Mouse (Mus musculus): ENCODE data around the gene Slamf8. TPM values are rescaled to one million over a fixed set of nuclear protein-coding genes. Genes with fewer than 3 reads are reported as not detected.

Gene Slamf8
- polyA plus RNA-seq (2015; fragmentation: Nextera tagmentation; extraction: Ambion mirVana): 0.39 and 0.45 TPM in 2 replicates

DNA sequence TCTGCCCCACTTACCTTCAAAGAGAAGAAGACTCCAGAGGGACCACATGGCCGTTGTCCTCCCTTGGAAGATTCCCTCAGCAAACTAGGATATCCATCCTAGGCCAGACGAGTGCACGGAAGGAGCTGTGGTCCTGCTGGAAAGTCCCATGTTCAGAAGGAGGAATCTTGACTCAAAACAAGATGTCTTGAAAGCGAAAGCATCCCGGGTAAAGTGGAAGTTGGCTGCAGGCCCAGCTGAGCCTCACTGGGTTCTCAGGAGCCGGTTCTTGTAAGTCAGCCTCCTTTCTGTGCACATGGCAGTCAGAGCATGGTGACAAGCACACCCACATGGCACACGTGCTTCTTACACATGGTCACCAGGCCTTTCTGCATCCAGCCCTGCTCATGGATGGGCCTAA, at the start of gene Slamf8:
Gene Slamf8, minus strand, starts transcription at position 184 of the 400 bp plus-strand sequence.
- WGBS: 66% methylated on average over 7 of the region's 7 CpGs
- Histone ChIP-seq H3K9ac (ENCODE audit: low read length) (no peak within 1 kb of the TSS), H3K36me3 (ENCODE audit: control insufficient read depth, insufficient read depth, low read length) (no peaks in the 10 kb centered on the region), H3K4me3 (replicated peaks; ENCODE audit: low read length) (no peak within 1 kb of the TSS), H3K4me1 (ENCODE audit: control insufficient read depth, insufficient read depth, low read length) (peaks cover 1% of the 10 kb centered on the region; the same call in 1 of the 2 replicates), H3K4me2 (ENCODE audit: low read depth, low read length) (no peak within 1 kb of the TSS), H3K9me3 (replicated peaks; ENCODE audit: control insufficient read depth, low read length) (no peaks in the 10 kb centered on the region), H3K27me3 (ENCODE audit: control insufficient read depth, insufficient read depth, low read length) (no peaks in the 10 kb centered on the region), H3K27ac (ENCODE audit: low read length) (no peak within 1 kb of the TSS)
- no peak for ATAC-seq (ENCODE audit: insufficient read depth, low FRiP score)

DNA sequence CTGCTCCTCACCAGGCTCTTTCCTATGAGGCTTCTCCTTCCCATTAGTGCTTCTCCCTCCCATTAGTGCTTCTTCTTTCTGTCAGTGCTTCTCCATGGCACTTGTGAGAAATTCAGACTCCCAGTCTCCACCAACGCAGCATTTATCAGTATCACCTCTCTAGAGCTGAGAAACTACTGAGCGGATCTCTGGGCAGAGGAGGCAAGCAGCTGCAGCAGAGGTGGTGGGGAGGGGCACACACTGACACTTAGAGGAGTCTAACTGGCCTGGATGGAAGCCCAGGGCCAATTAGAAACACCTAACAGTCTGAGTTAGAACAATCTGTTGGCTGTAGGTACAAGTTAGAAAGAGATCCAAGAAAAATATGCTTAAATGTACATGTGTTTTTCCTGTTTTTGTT, 48.4 kb upstream of the Slamf8 start:
- 53% methylated on average over 2 of the region's 2 CpGs for WGBS
- Histone ChIP-seq H3K27me3 (ENCODE audit: control insufficient read depth, insufficient read depth, low read length) (no peaks in the 10 kb centered on the region), H3K9ac (ENCODE audit: low read length) (no peak overlapping the region), H3K9me3 (replicated peaks; ENCODE audit: control insufficient read depth, low read length) (no peaks in the 10 kb centered on the region), H3K36me3 (ENCODE audit: control insufficient read depth, insufficient read depth, low read length) (no peaks in the 10 kb centered on the region), H3K27ac (ENCODE audit: low read length) (no peak overlapping the region), H3K4me1 (ENCODE audit: control insufficient read depth, insufficient read depth, low read length) (no peaks in the 10 kb centered on the region), H3K4me2 (ENCODE audit: low read depth, low read length) (no peak overlapping the region), H3K4me3 (replicated peaks; ENCODE audit: low read length) (no peak overlapping the region)
- no peak for ATAC-seq (ENCODE audit: insufficient read depth, low FRiP score)

DNA sequence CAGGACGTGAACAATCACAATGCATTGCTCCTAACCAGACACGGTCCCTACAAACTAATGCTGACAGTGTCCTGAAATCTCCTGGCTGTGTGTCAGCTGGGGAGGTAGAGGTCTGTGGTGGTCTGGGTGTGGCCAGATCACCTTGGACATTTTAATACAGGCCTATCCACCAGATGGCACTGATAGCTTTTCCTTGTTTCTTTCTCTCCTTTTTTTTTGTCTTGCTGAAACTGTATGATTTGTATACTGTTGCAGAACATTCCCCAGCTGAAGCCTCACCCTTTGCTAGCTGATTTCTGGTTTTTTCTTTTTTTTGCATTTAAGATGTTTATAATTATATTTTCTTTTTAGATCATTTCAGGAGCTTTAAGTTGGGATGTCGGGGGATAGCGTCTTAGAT, 47.4 kb upstream of the Slamf8 start:
- Histone ChIP-seq H3K27ac (ENCODE audit: low read length) (no peak overlapping the region), H3K27me3 (ENCODE audit: control insufficient read depth, insufficient read depth, low read length) (no peaks in the 10 kb centered on the region), H3K4me2 (ENCODE audit: low read depth, low read length) (no peak overlapping the region), H3K4me3 (replicated peaks; ENCODE audit: low read length) (no peak overlapping the region), H3K9me3 (replicated peaks; ENCODE audit: control insufficient read depth, low read length) (no peaks in the 10 kb centered on the region), H3K9ac (ENCODE audit: low read length) (no peak overlapping the region), H3K36me3 (ENCODE audit: control insufficient read depth, insufficient read depth, low read length) (no peaks in the 10 kb centered on the region), H3K4me1 (ENCODE audit: control insufficient read depth, insufficient read depth, low read length) (no peaks in the 10 kb centered on the region)
- no peak for ATAC-seq (ENCODE audit: insufficient read depth, low FRiP score)
- 59% methylated on average over 4 of the region's 4 CpGs for WGBS

DNA sequence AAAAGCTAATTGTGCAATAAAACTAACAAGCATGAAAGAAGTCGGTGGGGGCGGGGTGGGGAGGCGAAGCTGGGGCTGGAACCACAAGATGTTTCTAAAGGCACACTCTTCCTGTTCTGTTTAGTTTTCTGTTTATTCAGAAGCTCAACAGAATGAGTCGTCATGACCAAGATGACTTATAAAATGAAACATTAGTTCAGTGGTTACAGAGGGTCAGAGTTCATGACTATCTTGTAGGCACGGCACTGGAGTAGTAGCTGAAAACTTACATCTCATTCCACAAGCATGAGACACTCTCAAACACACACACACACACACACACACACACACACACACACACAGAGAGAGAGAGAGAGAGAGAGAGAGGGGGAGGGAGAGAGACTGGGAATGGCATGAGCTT, 45.9 kb upstream of the Slamf8 start:
- Histone ChIP-seq H3K36me3 (ENCODE audit: control insufficient read depth, insufficient read depth, low read length) (no peaks in the 10 kb centered on the region), H3K27ac (ENCODE audit: low read length) (no peak overlapping the region), H3K27me3 (ENCODE audit: control insufficient read depth, insufficient read depth, low read length) (no peaks in the 10 kb centered on the region), H3K4me2 (ENCODE audit: low read depth, low read length) (no peak overlapping the region), H3K9ac (ENCODE audit: low read length) (no peak overlapping the region), H3K9me3 (replicated peaks; ENCODE audit: control insufficient read depth, low read length) (no peaks in the 10 kb centered on the region), H3K4me3 (replicated peaks; ENCODE audit: low read length) (no peak overlapping the region), H3K4me1 (ENCODE audit: control insufficient read depth, insufficient read depth, low read length) (no peaks in the 10 kb centered on the region)
- WGBS: 80% methylated on average over 5 of the region's 5 CpGs
- ATAC-seq (ENCODE audit: insufficient read depth, low FRiP score): no peak

DNA sequence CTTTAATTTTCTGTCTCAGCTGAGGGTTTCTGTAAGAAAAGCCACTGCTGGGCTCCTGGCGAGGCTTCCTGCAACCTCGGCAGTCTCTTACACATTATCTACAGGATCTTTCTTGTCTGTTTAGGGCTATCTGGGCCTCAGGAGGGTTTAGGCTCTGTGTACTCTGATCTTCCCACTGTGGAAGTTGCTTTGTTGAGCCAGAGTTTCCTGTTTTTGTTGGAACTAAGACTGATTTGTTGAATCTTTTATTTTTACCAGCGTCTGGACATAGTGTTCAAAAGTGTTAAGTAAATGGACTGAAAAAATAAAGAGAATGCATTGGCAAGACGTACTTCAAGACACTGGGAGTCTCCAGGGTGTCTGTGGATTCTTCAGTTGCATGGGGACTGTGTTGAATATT, 44.9 kb upstream of the Slamf8 start:
- Histone ChIP-seq H3K9ac (ENCODE audit: low read length) (no peak overlapping the region; the same call in 1 of the 2 replicates), H3K4me2 (ENCODE audit: low read depth, low read length) (no peak overlapping the region), H3K4me3 (replicated peaks; ENCODE audit: low read length) (no peak overlapping the region), H3K9me3 (replicated peaks; ENCODE audit: control insufficient read depth, low read length) (no peaks in the 10 kb centered on the region), H3K27me3 (ENCODE audit: control insufficient read depth, insufficient read depth, low read length) (no peaks in the 10 kb centered on the region), H3K4me1 (ENCODE audit: control insufficient read depth, insufficient read depth, low read length) (no peaks in the 10 kb centered on the region), H3K36me3 (ENCODE audit: control insufficient read depth, insufficient read depth, low read length) (no peaks in the 10 kb centered on the region), H3K27ac (ENCODE audit: low read length) (no peak overlapping the region)
- WGBS: 41% methylated on average over 4 of the region's 4 CpGs
- ATAC-seq (ENCODE audit: insufficient read depth, low FRiP score): no peak

DNA sequence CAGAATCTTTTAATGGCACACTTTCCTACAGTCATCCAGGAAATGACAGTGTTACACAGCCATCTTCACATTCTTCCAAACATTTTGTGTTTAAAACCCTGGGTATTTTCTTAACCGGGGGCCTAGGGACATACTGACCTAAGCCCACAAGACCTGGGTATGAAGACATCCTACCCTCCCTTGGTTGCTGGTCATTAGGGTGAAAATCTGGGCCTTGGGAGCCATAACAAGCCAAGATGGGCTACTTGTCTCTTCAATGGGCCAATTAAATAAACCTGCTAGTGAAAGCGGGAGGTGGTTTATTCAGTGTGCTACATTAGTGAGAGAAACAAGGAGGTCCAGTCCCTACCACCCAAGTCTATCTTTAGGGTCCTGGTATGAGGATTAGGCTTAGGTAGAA, 43.8 kb upstream of the Slamf8 start:
- H3K36me3 ChIP-seq (ENCODE audit: control insufficient read depth, insufficient read depth, low read length): no peaks in the 10 kb centered on the region
- no peak overlapping the region for H3K4me3 ChIP-seq (replicated peaks; ENCODE audit: low read length)
- no peak for ATAC-seq (ENCODE audit: insufficient read depth, low FRiP score)
- no peak overlapping the region for H3K27ac ChIP-seq (ENCODE audit: low read length)
- H3K9ac ChIP-seq (ENCODE audit: low read length): no peak overlapping the region
- no peak overlapping the region for H3K4me2 ChIP-seq (ENCODE audit: low read depth, low read length)
- H3K27me3 ChIP-seq (ENCODE audit: control insufficient read depth, insufficient read depth, low read length): no peaks in the 10 kb centered on the region
- WGBS: 83% methylated on average over 2 of the region's 2 CpGs
- no peaks in the 10 kb centered on the region for H3K9me3 ChIP-seq (replicated peaks; ENCODE audit: control insufficient read depth, low read length)
- no peaks in the 10 kb centered on the region for H3K4me1 ChIP-seq (ENCODE audit: control insufficient read depth, insufficient read depth, low read length)

DNA sequence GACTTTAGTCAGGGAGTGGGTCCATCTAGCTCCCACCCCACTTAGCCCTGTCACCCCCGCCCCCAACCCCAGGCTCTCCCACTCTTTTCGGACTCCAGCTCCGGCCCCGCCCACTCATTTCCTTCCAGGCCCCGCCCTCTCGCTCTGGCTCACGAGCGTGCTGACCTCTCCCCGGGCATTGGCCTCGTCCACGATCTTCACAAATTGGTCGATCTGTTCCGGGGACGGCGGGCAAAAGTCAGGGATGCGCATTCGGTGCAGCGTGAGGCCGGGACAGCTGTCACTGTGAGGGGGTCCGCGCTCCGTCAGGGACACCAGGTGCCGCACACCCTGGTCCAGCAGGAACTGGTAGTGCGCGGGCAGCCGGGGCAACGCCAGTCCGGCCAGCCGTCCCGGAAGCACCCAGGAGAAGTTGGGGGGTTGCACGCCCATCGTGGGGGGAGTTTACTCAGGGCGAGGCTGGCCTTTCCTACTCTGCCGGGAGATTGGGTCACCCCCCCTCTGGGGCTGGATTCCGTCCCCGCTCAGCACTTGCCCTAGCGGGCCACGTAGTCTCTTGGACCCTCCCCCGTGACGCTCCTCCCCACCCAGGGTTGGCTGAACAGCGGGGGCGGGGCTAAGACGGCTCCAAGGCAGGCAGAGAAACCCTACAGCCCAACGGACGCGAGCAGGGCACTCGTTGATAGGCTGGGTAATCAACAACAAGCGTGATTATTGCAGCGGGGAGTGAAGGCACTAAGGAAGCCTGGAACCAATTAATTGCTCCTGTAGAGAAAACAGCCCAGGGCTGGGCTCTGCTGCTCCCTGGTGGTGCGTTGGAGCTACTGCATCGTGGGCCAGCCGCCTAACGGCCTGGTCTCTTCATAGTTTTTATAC, 42.3 kb upstream of the Slamf8 start, which contains the start of gene Dusp23:
Gene Dusp23, minus strand, starts transcription at position 512 of the 876 bp plus-strand sequence.
- Histone ChIP-seq H3K4me3 (replicated peaks; ENCODE audit: low read length) (peak within 1 kb of the TSS; percentile 89), H3K27ac (ENCODE audit: low read length) (peak within 1 kb of the TSS; percentile 90), H3K27me3 (ENCODE audit: control insufficient read depth, insufficient read depth, low read length) (no peaks in the 10 kb centered on the region), H3K4me1 (ENCODE audit: control insufficient read depth, insufficient read depth, low read length) (no peaks in the 10 kb centered on the region), H3K9me3 (replicated peaks; ENCODE audit: control insufficient read depth, low read length) (no peaks in the 10 kb centered on the region), H3K4me2 (ENCODE audit: low read depth, low read length) (peak within 1 kb of the TSS; percentile 72), H3K36me3 (ENCODE audit: control insufficient read depth, insufficient read depth, low read length) (no peaks in the 10 kb centered on the region), H3K9ac (ENCODE audit: low read length) (peak within 1 kb of the TSS; percentile 85)
- WGBS: under 1% methylated on average over 53 of the region's 53 CpGs
- peak; percentile 98 for ATAC-seq (ENCODE audit: insufficient read depth, low FRiP score)

DNA sequence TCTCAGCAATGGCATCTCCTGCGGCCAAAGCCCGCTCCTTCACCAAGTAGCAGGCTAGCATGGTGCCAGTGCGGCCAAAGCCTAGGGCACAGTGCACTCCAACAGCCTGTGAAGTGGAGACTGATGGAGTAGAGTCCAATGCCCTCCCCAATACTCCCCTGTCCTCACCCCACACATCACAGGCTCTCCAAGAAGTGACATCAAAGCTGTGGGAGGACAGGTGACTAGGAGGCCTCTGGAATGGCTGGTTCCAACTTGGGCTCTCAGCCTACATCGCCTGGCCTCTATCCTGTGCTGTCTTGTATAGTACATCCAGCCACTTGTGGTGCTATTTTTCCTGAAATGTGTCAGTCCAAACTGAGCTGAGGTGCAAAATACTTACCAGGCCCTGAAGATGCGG, 41.4 kb upstream of the Slamf8 start:
- 83% methylated on average over 5 of the region's 5 CpGs for WGBS
- Histone ChIP-seq H3K9me3 (replicated peaks; ENCODE audit: control insufficient read depth, low read length) (no peaks in the 10 kb centered on the region), H3K4me2 (ENCODE audit: low read depth, low read length) (no peak overlapping the region), H3K36me3 (ENCODE audit: control insufficient read depth, insufficient read depth, low read length) (no peaks in the 10 kb centered on the region), H3K27me3 (ENCODE audit: control insufficient read depth, insufficient read depth, low read length) (no peaks in the 10 kb centered on the region), H3K9ac (ENCODE audit: low read length) (no peak overlapping the region), H3K4me1 (ENCODE audit: control insufficient read depth, insufficient read depth, low read length) (no peaks in the 10 kb centered on the region), H3K27ac (ENCODE audit: low read length) (no peak overlapping the region), H3K4me3 (replicated peaks; ENCODE audit: low read length) (no peak overlapping the region)
- no peak for ATAC-seq (ENCODE audit: insufficient read depth, low FRiP score)

DNA sequence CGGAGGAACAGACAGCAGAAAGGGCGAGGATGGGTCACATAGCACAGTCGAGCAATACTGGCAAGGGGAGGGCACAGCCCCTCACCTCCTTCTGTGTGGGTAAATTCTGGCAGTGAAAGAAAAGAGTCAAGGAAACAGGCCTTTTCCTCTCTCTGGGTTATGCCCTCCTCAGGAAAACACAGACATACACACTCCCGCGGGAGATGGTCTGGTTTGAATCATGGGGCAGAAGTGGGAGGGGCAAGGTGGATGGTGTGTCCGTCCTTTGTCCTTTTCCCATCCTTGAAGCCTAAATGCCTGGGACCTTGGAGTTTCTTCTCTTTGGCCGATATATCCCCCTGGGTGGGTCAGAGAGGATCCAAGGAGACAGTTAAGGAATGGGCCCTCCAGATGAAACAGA, 39.5 kb upstream of the Slamf8 start:
- Histone ChIP-seq H3K27ac (ENCODE audit: low read length) (no peak overlapping the region), H3K4me2 (ENCODE audit: low read depth, low read length) (no peak overlapping the region), H3K4me1 (ENCODE audit: control insufficient read depth, insufficient read depth, low read length) (no peaks in the 10 kb centered on the region), H3K4me3 (replicated peaks; ENCODE audit: low read length) (no peak overlapping the region), H3K9ac (ENCODE audit: low read length) (no peak overlapping the region), H3K27me3 (ENCODE audit: control insufficient read depth, insufficient read depth, low read length) (no peaks in the 10 kb centered on the region), H3K36me3 (ENCODE audit: control insufficient read depth, insufficient read depth, low read length) (no peaks in the 10 kb centered on the region), H3K9me3 (replicated peaks; ENCODE audit: control insufficient read depth, low read length) (0 out of 2 replicates have a peak, but pooled peaks cover 3% of the 10 kb centered on the region)
- ATAC-seq (ENCODE audit: insufficient read depth, low FRiP score): no peak
- 64% methylated on average over 7 of the region's 7 CpGs for WGBS

Measured in stomach, embryonic 16.5 days (tissue).